In the genomic region with DNA sequence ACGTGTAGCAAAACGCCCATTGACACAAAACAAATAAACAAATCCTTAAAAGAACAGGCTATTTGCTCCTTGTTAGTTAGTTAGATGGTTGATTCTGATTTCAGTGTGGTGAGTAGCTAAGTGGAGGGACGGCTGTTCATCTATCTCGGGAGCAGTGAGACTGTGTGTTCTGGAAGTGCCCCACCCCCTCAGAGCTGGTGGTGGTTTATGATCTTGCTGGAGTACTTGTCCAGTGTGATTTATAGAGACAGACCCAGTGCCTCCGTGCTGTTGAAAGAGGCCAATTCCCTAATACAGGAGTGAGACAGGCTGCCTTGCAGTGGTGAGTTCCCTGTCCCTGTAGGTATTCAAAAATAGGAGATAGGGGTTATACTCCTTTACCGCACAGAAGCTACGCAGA, we compare ENCODE assay signal across 25 mouse cellular contexts. TPM values are rescaled to one million over a fixed set of nuclear protein-coding genes. Genes with fewer than 3 reads are reported as not detected.
DNase-seq lines count a peak whose midpoint lies in the region; ATAC-seq and TF ChIP-seq lines count a peak whose summit lies in the region.
"Had no signal": no experiment of that assay in that cellular context is flagged by ENCODE, and none has a peak within 500 bp of the region (broad histone marks: within the 10 kb centered on the region; RNA-seq: fewer than 3 reads in every experiment).

No protein-coding gene starts in this region.

- no peaks in the 10 kb centered on the region for H3K27me3 ChIP-seq in heart, embryonic 10.5 days (ENCODE audit: insufficient read depth, poor library complexity, severe bottlenecking)
- H3K27me3 ChIP-seq in intestine, embryonic 15.5 days (replicated peaks) = no peaks in the 10 kb centered on the region
- H3K27me3 ChIP-seq in intestine, postnatal 0 days (replicated peaks; ENCODE audit: control insufficient read depth, insufficient read depth, low read length) = no peaks in the 10 kb centered on the region
- H3K27me3 ChIP-seq in intestine, embryonic 16.5 days (replicated peaks; ENCODE audit: control insufficient read depth, insufficient read depth, low read length) = no peaks in the 10 kb centered on the region
- H3K27me3 ChIP-seq: CH12.LX; forebrain, embryonic 13.5 days; forebrain, embryonic 15.5 days; Patski had no signal

- TF ChIP-seq CTCF in intestine, postnatal 0 days (IDR thresholded peaks at IDR 0.05; ENCODE audit: low read depth) = no peak

- peaks cover 22% of the 10 kb centered on the region for H3K4me1 ChIP-seq in heart, embryonic 10.5 days
- peaks cover 3% of the 10 kb centered on the region; the same call in 1 of the 2 replicates for H3K4me1 ChIP-seq in intestine, embryonic 15.5 days (replicated peaks)
- 0 out of 2 replicates have a peak, but pooled peaks cover 3% of the 10 kb centered on the region for H3K4me1 ChIP-seq in intestine, postnatal 0 days (replicated peaks; ENCODE audit: control insufficient read depth, insufficient read depth, low read length)
- H3K4me1 ChIP-seq in intestine, embryonic 16.5 days (ENCODE audit: control insufficient read depth, insufficient read depth, low read length) = peaks cover 11% of the 10 kb centered on the region; the same call in 1 of the 2 replicates
- H3K4me1 ChIP-seq: embryonic facial prominence, embryonic 10.5 days; embryonic facial prominence, embryonic 12.5 days; forebrain, embryonic 13.5 days; forebrain, embryonic 15.5 days had no signal

- H3K36me3 ChIP-seq in heart, embryonic 10.5 days = no peaks in the 10 kb centered on the region
- no peaks in the 10 kb centered on the region for H3K36me3 ChIP-seq in intestine, embryonic 15.5 days
- H3K36me3 ChIP-seq in intestine, postnatal 0 days (ENCODE audit: control insufficient read depth, insufficient read depth) = no peaks in the 10 kb centered on the region
- no peaks in the 10 kb centered on the region for H3K36me3 ChIP-seq in intestine, embryonic 16.5 days (ENCODE audit: control insufficient read depth, insufficient read depth, low read length)
- H3K36me3 ChIP-seq: embryonic facial prominence, embryonic 10.5 days; embryonic facial prominence, embryonic 12.5 days; forebrain, embryonic 15.5 days; G1E had no signal

- H3K9me3 ChIP-seq in heart, embryonic 10.5 days = no peaks in the 10 kb centered on the region
- no peaks in the 10 kb centered on the region for H3K9me3 ChIP-seq in intestine, embryonic 15.5 days
- no peaks in the 10 kb centered on the region for H3K9me3 ChIP-seq in intestine, postnatal 0 days (ENCODE audit: control insufficient read depth)
- no peaks in the 10 kb centered on the region for H3K9me3 ChIP-seq in intestine, embryonic 16.5 days (ENCODE audit: control insufficient read depth, low read length)
- H3K9me3 ChIP-seq: embryonic facial prominence, embryonic 10.5 days; embryonic facial prominence, embryonic 12.5 days; forebrain, embryonic 13.5 days; forebrain, embryonic 15.5 days; G1E had no signal

- 59% methylated on average over 7 of the region's 7 CpGs for WGBS in heart, embryonic 10.5 days
- 32% methylated on average over 7 of the region's 7 CpGs for WGBS in intestine, embryonic 15.5 days
- 32% methylated on average over 7 of the region's 7 CpGs for WGBS in intestine, postnatal 0 days
- 36% methylated on average over 7 of the region's 7 CpGs for WGBS in intestine, embryonic 16.5 days

- H3K4me3 ChIP-seq in heart, embryonic 10.5 days = no peak overlapping the region
- H3K4me3 ChIP-seq in intestine, embryonic 15.5 days (replicated peaks) = no peak overlapping the region
- H3K4me3 ChIP-seq in intestine, postnatal 0 days (ENCODE audit: low read depth, low read length) = no peak overlapping the region
- no peak overlapping the region for H3K4me3 ChIP-seq in intestine, embryonic 16.5 days (ENCODE audit: low read length)
- H3K4me3 ChIP-seq: embryonic facial prominence, embryonic 10.5 days; embryonic facial prominence, embryonic 12.5 days; forebrain, embryonic 13.5 days; forebrain, embryonic 15.5 days had no signal

- H3K4me2 ChIP-seq in intestine, embryonic 15.5 days (replicated peaks) = no peak overlapping the region
- no peak overlapping the region for H3K4me2 ChIP-seq in intestine, postnatal 0 days (replicated peaks; ENCODE audit: low read depth)
- H3K4me2 ChIP-seq in intestine, embryonic 16.5 days (ENCODE audit: low read depth, low read length) = no peak overlapping the region
- H3K4me2 ChIP-seq: embryonic facial prominence, embryonic 12.5 days; forebrain, embryonic 13.5 days; forebrain, embryonic 15.5 days had no signal

- peak; percentile 72 for DNase-seq in heart, embryonic 10.5 days (ENCODE audit: low spot score)
- DNase-seq in heart, adult 9 months (ENCODE audit: low spot score in 2 of 2) = no peak
- DNase-seq: adrenal gland, adult 8-10 months; adrenal gland, postnatal 14 days; adrenal gland, postnatal 36 days; B cell, adult 2 months; cerebellum, adult 11-12 months; cerebellum, adult 2 months; cerebellum, adult 9-10 months; cerebellum, postnatal 10 days; cerebellum, postnatal 25 days had no signal

- no peak overlapping the region for H3K27ac ChIP-seq in heart, embryonic 10.5 days
- no peak overlapping the region for H3K27ac ChIP-seq in intestine, embryonic 15.5 days
- no peak overlapping the region for H3K27ac ChIP-seq in intestine, postnatal 0 days (ENCODE audit: low read depth, low read length)
- H3K27ac ChIP-seq in intestine, embryonic 16.5 days (ENCODE audit: low read length) = no peak overlapping the region
- H3K27ac ChIP-seq: embryonic facial prominence, embryonic 10.5 days; embryonic facial prominence, embryonic 12.5 days; forebrain, embryonic 13.5 days; forebrain, embryonic 15.5 days had no signal

- H3K9ac ChIP-seq in intestine, embryonic 15.5 days = no peak overlapping the region
- no peak overlapping the region for H3K9ac ChIP-seq in intestine, postnatal 0 days (ENCODE audit: low read depth, low read length)
- no peak overlapping the region for H3K9ac ChIP-seq in intestine, embryonic 16.5 days (ENCODE audit: low read depth, low read length)
- H3K9ac ChIP-seq: embryonic facial prominence, embryonic 12.5 days; forebrain, embryonic 13.5 days; forebrain, embryonic 15.5 days had no signal

- peak; percentile 61 for ATAC-seq in intestine, embryonic 15.5 days
- ATAC-seq in intestine, postnatal 0 days = no peak
- ATAC-seq in intestine, embryonic 16.5 days = peak; percentile 69
- ATAC-seq: activated CD4-positive, CD25-positive, alpha-beta regulatory T cell, adult 4 months; CD4-positive, CD25-positive, alpha-beta regulatory T cell, adult 4 months; forebrain, embryonic 13.5 days; forebrain, embryonic 15.5 days; Patski had no signal

RNA-seq across cellular contexts. Expression of a gene that starts 44.3 kb away (rescaled TPM):
- 0.09 and 0.17 TPM in 2 replicates for polyA plus RNA-seq in heart, embryonic 10.5 days (2016; fragmentation: Nextera tagmentation; extraction: Ambion mirVana)
- polyA plus RNA-seq in intestine, embryonic 15.5 days (2015; fragmentation: Nextera tagmentation; extraction: Ambion mirVana) = 5.1 and 6.9 TPM in 2 replicates
- 0.59 and 1.0 TPM in 2 replicates for polyA plus RNA-seq in intestine, postnatal 0 days (2015; fragmentation: Nextera tagmentation; extraction: Ambion mirVana)
- 9.1 and 9.5 TPM in 2 replicates for polyA plus RNA-seq in intestine, embryonic 16.5 days (2015; fragmentation: Nextera tagmentation; extraction: Ambion mirVana)
- polyA plus RNA-seq: activated CD4-positive, CD25-positive, alpha-beta regulatory T cell, adult 4 months; CD4-positive, CD25-positive, alpha-beta regulatory T cell, adult 4 months; embryonic facial prominence, embryonic 12.5 days; embryonic facial prominence, embryonic 14.5 days; forebrain, embryonic 11.5 days; forebrain, embryonic 13.5 days; forebrain, embryonic 15.5 days; G1E; Patski had no signal

RNA-seq across cellular contexts. Expression of a gene that starts 54.5 kb away (rescaled TPM):
- 1.9 and 2.3 TPM in 2 replicates for polyA plus RNA-seq in heart, embryonic 10.5 days (2016; fragmentation: Nextera tagmentation; extraction: Ambion mirVana)
- 2.7 and 3.3 TPM in 2 replicates for polyA plus RNA-seq in intestine, embryonic 15.5 days (2015; fragmentation: Nextera tagmentation; extraction: Ambion mirVana)
- 3.6 and 3.8 TPM in 2 replicates for polyA plus RNA-seq in intestine, postnatal 0 days (2015; fragmentation: Nextera tagmentation; extraction: Ambion mirVana)
- 1.4 and 1.6 TPM in 2 replicates for polyA plus RNA-seq in intestine, embryonic 16.5 days (2015; fragmentation: Nextera tagmentation; extraction: Ambion mirVana)
- polyA plus RNA-seq: G1E had no signal
